Mouse (Mus musculus): Measurements from ENCODE around the gene Tmem255a. TPM values are rescaled to one million over a fixed set of nuclear protein-coding genes. Genes with fewer than 3 reads are reported as not detected.

Gene Tmem255a
- 1 to 10 TPM; 1.0 to 1.6 TPM for total RNA-seq (2021)

- intact Hi-C loops (cut with DNase I) = loop anchor here (5.0 kb wide), 1 partner anchor 185 kb away; no protein-coding TSS in a partner anchor
Observed at GRCm38 (mm10) chrX:38251851-38252571, at the start of gene Tmem255a. Gene Tmem255a, minus strand, starts transcription at chrX:38252439.

DNA sequence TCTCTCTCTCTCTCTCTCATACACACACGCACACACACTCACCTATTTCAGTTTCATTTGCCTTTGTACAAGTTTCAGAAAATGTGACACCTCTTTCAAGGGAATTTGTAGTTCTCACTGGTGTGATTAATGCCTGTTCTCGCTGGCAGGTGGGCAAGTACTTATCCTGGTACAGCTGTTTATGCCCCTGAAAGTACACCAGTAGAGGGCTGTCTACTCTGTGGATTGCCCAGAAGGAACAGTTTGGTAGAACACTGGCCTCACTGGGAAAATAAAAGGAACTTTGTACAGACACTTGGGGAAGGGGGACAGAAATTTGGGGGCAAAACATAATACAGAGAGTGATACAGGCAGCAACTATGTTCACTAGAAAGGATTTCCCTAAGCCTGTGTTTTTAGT, 7.4 kb upstream of the Tmem255a start:
- intact Hi-C loops (cut with DNase I) = loop anchor here (5.0 kb wide), 1 partner anchor 78 kb away; no protein-coding TSS in a partner anchor
- DNase-seq (ENCODE audit: low spot score) = no peak

More at GRCm38 (mm10) chrX:38251851-38252571, at the start of gene Tmem255a:
- DNase-seq (ENCODE audit: low spot score) = no peak

DNA sequence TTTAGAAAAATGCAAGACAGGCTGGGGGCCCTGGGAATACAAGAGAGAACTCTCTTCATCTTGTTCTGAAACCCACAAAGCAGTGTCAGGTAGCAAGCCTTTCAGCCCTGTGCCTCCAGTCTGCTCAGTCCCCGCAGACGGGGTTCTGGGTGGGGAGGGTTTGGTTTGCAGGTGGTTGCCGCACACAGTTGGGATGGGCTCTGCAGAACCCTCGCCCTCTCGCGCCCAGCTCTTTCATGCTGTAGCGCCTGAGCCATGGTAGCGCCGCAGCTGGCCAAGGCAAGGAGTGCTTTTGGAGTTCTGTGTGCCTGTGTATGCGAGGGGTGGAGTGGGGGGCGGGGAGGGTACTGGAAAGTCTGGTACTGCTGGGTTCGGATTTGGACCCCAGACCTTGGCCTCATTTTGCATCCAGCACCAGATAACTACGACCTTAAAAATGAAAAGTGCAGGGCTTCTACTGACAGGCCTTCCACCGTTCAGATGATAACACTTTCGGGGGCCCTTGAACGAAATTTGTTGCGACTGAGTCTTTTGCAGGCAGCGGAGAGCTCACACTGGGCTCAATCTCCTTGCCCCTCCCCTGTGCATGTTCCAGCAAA, 1.8 kb downstream of the Tmem255a start:
- DNase-seq (ENCODE audit: low spot score) = no peak
- intact Hi-C loops (cut with DNase I) = loop anchor here (5.0 kb wide), 1 partner anchor 187 kb away; no protein-coding TSS in a partner anchor

GRCm38 (mm10) chrX:38249640-38250351, 2.4 kb downstream of the Tmem255a start:
- intact Hi-C loops (cut with DNase I) = loop anchor here (5.0 kb wide), 1 partner anchor 188 kb away; no protein-coding TSS in a partner anchor
- no peak for DNase-seq (ENCODE audit: low spot score)

- no peak for DNase-seq (ENCODE audit: low spot score)
- intact Hi-C loops (cut with DNase I) = no loop called here
Observed at GRCm38 (mm10) chrX:38247601-38248000, 4.6 kb downstream of the Tmem255a start.

DNA sequence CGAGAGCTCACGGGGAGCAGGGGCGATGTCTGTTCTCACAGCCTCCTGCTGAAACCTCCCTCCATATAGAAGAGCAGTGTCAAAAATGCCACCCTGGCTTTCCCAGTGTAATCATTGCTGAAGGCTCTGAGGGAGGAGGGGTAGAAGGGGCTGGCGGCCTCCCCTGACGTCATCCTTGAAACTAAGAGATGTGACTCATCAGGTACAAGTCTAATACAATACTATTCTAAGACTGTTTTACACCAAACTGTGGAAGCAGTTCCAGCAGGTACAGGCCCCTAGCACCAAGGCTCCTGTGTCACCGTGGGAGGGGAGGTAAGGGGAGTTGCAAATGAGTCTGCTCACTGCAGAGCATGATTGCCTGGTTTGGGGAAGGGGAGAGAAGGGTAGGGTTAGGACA, 5.1 kb downstream of the Tmem255a start:
- intact Hi-C loops (cut with DNase I) = no loop called here
- no peak for DNase-seq (ENCODE audit: low spot score)

DNA sequence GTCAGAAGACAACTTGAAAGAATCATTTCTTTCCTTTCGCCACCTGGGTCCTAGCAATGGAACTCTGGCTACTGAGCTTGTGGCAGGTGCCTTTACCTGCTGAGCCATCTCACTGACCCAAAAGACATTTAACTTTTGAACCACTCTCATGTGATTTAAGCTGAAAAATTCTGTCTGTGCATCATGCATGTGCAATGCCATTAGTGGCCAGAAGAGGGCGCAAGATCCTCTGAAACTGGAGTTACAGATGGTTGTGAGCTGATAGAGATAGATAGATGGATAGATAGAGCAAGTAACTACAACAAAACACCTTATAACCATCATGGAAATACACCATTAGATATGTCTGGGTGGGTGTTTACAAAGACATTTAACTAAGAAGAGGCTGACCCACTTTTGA, 14.5 kb downstream of the Tmem255a start:
- intact Hi-C loops (cut with DNase I) = no loop called here
- DNase-seq (ENCODE audit: low spot score) = no peak

DNA sequence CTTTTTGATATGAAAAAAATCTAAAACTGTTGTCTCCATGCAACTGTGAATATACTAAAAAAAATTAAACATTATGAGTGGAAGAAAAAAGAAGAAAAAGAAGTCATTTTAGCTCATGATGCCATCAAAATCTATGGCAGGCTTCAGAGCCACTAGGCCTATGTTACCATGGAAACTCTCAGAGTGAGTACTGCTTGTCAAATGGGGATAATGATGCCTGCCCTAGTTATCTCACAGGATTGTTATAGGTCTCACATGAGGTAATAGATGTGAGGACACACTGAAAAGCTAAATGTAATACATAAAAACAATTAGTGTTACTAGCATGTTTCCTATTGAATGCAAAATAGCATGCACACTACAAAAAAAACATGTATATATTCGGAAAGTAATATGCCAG, 22.4 kb downstream of the Tmem255a start:
- intact Hi-C loops (cut with DNase I) = no loop called here
- no peak for DNase-seq (ENCODE audit: low spot score)

DNA sequence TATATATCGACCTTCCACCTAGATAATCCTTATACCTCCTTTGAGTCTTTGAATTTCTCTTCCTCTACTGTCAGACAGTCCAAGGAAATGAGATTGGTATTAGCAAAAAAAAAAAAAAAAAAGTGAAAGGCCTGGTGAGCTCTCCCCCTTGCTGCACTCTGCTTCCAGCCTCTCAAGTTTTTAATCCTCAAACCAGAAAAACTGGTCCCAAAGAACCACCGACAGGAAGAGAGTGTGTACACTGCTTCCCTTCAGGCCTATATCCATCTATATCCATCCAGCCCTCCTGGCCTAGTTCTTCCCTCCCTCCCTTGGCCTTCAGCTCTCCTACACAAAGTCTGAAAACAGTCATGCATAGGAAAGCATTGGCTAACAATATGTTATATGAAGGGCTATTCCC, 29.5 kb downstream of the Tmem255a start:
- intact Hi-C loops (cut with DNase I) = no loop called here
- no peak for DNase-seq (ENCODE audit: low spot score)

GRCm38 (mm10) chrX:38217676-38217991, 34.6 kb downstream of the Tmem255a start:
- no peak for DNase-seq (ENCODE audit: low spot score)
- intact Hi-C loops (cut with DNase I) = no loop called here

DNA sequence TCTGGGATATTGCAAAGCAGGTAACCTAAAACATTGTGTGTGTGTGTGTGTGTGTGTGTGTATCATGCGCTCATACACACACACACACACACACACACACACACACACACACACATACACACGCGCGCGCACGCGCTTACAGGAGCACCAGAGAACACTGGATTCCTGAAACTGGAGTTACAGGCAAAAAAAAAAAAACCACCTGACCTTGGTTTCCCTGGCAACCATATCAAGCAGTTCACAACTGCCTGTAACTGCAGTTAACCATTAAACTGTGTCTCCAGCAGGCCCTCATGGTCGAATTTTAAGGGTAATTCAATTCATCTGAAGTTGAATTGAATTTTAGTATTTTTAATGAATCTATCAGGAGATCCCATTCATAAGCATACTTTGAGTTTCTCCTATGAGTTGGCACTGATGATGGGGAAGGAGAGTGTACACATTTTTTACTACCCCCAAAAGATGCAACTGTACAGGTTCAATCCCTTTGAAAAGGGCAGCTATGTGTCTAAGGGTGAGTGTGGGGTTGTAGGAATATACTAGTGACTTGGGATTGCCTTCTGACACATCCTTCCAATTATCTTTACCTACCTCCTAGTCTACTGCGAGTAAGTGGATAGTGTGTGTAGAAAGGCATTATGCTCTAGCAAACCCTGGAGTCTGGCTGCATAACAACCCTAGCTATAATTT, 35.1 kb downstream of the Tmem255a start:
- DNase-seq (ENCODE audit: low spot score) = no peak
- intact Hi-C loops (cut with DNase I) = no loop called here

DNA sequence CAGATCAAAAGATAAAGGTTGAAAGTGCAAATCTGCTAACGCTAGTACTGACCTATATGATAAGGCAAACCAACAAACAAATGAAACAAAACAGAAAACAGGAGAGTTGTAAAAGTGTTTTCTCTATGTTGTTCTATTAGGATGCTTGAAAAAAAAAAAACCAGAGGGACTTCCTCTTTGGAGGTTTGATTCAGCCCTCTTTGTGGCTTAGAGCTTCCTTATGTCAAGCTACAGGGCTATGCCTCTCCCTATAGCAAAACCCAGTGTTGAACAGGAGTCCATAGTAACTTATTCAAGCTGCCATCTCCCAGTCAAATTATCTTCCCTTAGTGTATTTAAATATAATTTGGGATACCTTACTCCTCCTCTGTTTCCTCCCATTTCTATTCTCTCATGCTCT, 44.8 kb downstream of the Tmem255a start:
- DNase-seq (ENCODE audit: low spot score) = no peak
- intact Hi-C loops (cut with DNase I) = no loop called here

- intact Hi-C loops (cut with DNase I) = no loop called here
- no peak for DNase-seq (ENCODE audit: low spot score)
Observed at GRCm38 (mm10) chrX:38201816-38202215, 50.4 kb downstream of the Tmem255a start.

DNA sequence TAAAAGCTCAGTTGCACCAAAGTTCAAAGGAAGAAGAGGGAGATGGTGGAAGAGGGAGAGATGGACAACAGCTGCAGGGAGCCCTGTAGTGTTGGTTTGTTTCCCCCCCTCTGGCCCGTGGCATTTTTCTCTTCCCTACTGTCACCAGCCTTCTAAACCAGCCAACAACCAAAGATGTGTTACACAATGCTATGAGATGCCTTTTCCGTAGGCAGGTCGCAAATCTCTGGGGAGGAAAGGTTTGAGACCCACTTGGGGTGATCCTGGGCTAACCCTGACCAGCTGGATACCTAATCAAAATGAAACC, 61.8 kb downstream of the Tmem255a start:
- no peak for DNase-seq (ENCODE audit: low spot score)
- intact Hi-C loops (cut with DNase I) = loop anchor here (10.0 kb wide), 1 partner anchor 274 kb away; no protein-coding TSS in a partner anchor

GRCm38 (mm10) chrX:38189552-38190457, 62.4 kb downstream of the Tmem255a start, which contains the start of gene Zbtb33:
Gene Zbtb33, plus strand, starts transcription at chrX:38189793.
- DNase-seq (ENCODE audit: low spot score) = peak; percentile 73
- intact Hi-C loops (cut with DNase I) = loop anchor here (10.0 kb wide), 1 partner anchor 275 kb away; no protein-coding TSS in a partner anchor

- intact Hi-C loops (cut with DNase I) = no loop called here
- no peak for DNase-seq (ENCODE audit: low spot score)
Observed at GRCm38 (mm10) chrX:38185520-38185919, 66.7 kb downstream of the Tmem255a start.

DNA sequence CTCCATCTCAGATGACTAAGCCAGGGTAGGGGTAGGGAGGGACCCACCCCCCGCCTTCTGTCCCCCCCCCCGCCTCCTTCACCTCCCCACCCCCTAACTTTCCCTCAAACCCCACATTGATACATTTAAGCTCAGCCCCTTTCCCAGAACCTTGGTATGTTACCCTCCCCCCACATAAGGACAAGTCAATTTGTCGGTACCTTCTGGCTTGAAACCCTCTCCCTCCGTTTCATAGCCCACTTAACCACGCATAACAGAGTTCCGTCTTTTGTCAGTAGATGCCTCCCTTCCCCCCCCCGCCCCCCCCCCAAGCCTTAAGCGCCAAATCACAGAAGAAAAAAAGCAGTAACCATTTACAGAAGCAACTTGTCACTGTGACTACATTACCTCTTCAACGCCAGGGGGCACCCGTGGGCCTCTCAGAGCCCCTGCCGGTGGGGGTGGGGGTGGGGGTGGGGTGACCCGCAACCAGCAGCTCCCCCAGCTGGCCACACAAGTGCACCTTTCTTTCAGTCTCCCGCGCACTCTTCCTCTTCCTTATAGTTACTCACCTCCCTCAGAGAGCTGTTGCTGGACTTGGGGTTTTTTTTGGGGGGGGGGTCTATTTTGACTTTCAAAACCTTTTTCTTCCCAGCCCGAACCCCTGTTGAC, 70.5 kb downstream of the Tmem255a start:
- intact Hi-C loops (cut with DNase I) = no loop called here
- DNase-seq (ENCODE audit: low spot score) = no peak

DNA sequence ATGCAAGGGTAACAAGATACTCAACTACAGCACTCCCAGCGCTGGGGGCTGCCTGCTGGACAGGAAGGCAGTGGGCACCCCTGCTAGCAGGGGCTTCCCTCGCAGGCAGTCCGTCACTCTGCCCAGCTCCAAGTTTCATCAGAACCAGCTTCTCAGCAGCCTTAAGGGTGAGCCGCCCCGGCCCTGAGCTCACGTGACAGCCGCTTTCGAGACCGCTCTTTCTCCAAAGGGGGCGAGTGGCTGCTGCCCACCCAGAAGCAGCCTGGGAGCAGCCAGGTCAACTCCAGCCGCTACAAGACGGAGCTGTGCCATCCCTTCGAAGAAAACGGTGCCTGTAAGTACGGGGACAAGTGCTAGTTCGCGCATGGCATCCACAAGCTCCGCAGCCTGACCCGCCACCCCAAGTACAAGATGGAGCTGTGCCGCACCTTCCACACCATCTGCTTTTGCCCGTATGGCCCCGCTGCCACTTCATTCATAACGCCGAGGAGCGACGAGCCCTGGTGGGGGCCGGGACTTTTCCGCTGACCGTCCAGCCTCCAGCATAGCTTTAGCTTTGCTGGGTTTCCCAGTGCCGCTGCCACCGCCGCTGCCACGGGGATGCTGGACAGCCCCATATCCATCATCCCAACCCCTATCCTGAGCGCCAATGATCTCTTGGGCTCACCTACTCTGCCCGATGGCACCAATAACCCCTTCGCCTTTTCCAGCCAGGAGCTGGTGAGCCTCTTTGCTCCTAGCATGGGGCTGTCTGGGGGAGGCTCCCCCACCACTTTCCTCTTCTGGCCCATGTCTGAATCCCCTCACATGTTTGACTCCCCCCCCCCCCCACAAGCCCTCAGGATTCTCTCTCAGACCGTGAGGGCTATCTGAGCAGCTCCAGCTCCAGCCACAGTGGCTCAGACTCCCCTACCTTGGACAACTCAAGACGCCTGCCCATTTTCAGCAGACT, 71.3 kb downstream of the Tmem255a start:
- DNase-seq (ENCODE audit: low spot score) = peak; percentile 4
- intact Hi-C loops (cut with DNase I) = no loop called here

Data from heart, postnatal 25 days (tissue).